Mouse (Mus musculus) left cerebral cortex, postnatal 14 days (tissue): ENCODE measurements around the gene Prokr2. TPM values are rescaled to one million over a fixed set of nuclear protein-coding genes. Genes with fewer than 3 reads are reported as not detected.

Source experiments
- DNase-seq, 2 experiments: peaks; one replicate each; pipeline ENCODE4 v3.0.0; 2021 to 2022; ENCODE audit warnings: low spot score in 2 of 2, mixed read lengths in 1 of 2
- intact Hi-C: fragments of 180-260 bp; cut with DNase I; formaldehyde crosslinking; loops from one replicate; pipeline ENCODE4 v1.15.1; 2025
- long read RNA-seq, 2 experiments: library from polyadenylated mRNA; stranded (forward); transcript quantifications; one replicate each; pipeline ENCODE4 v2.0.0; 2021
- total RNA-seq, 2 experiments: library from RNA; stranded (reverse); gene quantifications; 2 replicates each; pipeline ENCODE4 v1.2.3; 2021

The Prokr2 gene
- 1 to 10 TPM; 3.4 to 4.2 TPM for total RNA-seq
- long read RNA-seq, experiment 1, partial matches to known transcripts = 0 of 1 reads
- long read RNA-seq, experiment 1, other reads (novel, unspliced or antisense) = 1 of 1 reads
- long read RNA-seq, experiment 2, full-length matches to known transcripts = 2 of 2 reads
- long read RNA-seq, experiment 2, partial matches to known transcripts = 0 of 2 reads
- long read RNA-seq, experiment 2, other reads (novel, unspliced or antisense) = 0 of 2 reads

DNA sequence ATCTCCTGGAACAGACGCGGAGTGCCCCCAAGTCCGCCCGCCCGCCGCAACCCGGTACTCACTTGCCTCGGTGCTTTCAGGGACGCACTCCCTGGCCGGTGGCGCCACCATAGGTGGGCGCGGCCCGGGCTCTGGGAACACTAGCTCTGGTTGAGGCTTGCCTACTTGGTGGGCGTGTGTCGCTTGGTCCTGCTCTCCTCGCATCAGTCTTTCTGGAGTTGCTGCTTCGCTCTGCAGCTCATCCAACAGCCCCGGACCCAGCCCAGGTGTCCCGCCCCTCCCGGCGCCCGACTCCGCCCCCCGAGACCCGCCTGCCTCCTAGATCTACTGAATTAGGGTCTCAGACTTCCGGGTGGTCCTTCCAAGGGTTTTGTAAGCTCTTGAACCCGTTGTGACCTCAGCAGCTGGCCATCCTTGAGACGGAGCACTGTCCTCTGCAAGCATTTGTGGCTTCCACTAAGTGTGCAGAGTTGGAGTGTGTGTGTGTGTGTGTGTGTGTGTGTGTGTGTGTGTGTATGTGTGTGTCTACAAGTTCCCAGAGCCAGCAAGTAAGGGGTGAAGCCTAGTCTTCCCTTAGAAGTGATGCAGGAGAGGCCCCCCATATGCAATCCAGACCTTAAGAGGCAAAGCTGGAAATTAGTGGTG, at the start of gene Prokr2:
TSS of gene Prokr2 (minus strand) at position 254 of the 645 bp plus-strand sequence.
- intact Hi-C loops = loop anchor here (5.0 kb wide), 1 partner anchor 102 kb away; no protein-coding TSS in a partner anchor
- DNase-seq = no peak

DNA sequence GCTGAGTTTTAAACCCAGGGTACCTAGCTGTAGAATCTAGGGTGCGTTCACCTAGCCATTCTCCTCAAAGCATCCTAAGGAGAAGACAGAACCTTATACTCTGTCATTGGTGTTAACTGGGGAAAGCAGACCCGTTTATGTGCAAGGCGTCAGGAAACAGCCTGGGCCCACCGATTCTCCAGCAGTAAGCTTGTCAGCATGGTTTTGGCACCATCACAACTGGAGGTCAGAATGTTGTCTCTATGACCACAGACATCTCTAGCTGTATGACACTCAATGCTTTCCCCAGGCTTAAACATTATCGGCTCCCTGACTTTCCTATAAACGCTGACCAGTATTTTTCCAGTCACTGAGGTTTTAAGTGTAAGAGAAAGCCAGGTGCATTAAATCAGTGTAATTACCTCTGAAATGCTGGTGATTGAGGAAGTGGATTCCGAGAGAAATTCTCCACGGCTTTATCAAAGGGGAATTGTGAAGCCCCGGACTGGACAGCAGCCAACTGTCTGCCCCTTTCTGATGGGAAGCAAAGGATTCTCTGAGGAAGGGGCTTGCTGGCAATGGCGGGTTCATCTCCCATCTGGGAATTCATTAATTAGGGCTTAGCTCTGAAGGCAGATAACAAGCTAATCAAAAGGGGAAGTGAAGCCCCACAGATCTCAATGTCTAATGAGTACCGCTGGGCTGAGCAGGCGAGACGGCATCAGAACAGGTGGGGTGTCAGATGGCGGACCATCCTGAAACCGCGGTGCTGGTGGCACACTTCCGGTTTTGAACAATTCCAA, 42.1 kb upstream of the Prokr2 start:
- intact Hi-C loops = no loop called here
- DNase-seq = no peak

DNA sequence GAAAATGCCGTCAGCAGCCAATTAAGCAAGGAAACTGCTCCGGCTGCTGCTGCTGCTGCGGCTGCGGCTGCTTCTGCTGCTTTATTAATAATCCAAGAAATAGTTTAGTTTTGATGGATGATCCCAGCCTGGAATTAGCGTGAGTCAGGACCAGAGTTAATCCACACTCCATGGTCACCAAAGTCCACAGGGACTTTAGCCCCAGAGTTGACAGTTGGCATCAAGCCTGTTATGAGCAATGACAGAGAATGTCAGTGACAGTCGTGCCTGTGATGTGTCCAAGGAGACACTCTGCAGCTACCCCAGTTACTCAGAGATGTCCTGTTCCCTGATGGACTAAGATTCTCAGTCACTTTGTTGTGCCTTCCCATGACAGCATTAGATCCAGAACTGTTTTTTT, 40.3 kb upstream of the Prokr2 start:
- intact Hi-C loops = no loop called here
- DNase-seq = no peak

DNA sequence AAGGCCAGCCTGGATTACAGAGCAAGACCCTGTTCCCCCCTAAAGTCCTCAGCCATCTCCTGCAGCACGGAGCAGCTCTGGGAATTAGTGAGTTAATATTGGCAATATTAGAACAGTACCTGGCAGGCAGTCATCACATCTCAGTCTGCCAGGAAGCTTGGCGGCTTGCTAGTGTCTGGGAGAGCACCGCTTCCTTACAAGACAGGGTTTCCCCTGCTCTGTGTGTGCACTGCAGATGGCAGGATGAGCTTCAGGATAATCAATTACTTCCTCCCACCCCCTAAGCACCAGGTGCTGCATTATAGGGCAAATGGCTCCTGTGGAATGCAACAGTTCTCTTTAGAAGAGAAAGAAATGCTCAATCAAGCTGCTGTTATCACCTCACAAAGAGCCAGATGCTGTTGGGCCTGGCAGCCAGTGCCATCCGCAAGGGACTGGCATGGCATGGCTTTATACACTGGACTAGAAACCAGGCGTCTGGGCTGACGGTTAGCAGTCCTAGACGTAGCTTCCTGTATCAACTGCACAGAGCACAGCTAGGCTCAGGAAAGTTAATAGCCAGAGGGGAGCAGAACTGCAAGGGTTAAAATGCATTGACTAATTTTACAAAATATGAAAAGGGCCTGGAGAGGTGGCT, 38.3 kb upstream of the Prokr2 start:
- intact Hi-C loops = no loop called here
- no peak for DNase-seq

DNA sequence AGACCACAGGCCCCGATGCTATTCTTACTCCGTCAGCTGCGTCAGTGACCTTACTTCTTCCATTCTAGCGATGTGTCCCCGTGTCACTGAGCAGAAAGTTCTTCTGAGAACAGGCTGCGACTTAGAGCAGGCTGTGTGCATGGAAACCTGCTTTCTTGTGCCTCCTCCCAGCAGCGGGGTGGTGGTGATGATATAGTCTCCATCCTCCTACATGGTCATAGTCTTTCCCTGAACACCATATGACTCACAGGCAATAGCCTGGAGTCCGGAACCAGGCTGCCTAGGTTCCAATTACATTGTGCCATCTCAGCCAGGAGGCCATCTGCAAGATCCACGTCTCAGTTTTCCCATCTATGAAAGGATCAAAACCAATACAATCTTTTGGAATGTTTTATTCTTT, 37.6 kb upstream of the Prokr2 start:
- intact Hi-C loops = no loop called here
- no peak for DNase-seq

DNA sequence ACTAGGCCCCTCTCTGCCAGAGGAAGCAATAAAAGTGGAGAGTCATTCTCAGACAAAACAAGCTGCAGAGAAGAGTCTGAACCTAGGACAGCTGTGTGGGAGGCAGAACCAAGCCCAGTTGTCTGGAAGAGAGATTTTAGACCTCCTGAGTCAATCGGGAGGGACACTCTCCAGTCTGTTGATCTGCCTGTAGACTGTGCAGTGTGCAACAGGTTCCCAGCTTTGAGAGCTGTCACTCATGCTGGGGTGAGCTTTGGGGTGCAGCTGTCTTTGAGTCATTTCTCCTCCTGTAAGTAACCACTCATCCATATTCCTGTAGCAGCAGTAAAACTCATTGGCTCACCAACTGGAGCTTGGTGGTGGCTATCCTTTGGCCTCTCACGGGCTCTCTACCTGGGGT, 33.2 kb upstream of the Prokr2 start:
- intact Hi-C loops = no loop called here
- no peak for DNase-seq

DNA sequence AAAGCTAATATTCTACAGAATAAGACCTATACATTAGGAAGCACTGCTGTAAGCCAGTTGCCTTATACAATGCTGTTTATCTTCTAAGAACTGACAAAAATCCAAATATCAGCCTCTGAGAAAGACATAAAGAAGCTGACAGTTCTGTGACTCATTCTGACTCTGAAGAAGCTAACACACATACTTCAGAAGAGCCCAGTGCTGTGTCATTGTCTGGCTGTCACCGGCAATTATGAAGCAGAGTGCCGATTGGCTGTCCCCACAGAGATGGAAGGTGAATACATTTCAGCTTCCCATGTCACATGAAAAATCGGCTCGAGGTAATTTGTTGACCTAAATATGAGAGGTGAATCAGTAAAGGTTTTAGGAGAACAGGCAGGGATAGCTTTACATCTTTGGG, 24.9 kb upstream of the Prokr2 start:
- intact Hi-C loops = no loop called here
- no peak for DNase-seq

DNA sequence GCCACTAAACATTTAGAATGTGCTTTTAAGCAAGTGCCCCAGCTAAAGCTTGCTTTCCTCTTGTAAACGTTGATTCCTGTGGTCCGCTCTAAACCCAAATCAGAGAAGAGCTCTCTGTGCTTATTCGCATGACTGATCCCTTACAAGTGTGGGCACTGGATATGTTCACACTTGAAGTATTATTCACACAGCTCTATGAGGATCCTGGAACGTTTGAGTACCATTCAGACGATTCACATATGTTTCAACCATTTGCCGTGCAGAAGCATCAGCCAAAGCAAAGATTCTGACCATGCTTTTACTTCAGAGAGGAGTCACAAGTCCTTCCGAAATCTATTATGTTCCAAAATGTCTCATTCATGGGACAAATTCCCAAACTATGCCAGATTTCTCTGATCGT, 12.9 kb upstream of the Prokr2 start:
- no peak for DNase-seq
- intact Hi-C loops = no loop called here

DNA sequence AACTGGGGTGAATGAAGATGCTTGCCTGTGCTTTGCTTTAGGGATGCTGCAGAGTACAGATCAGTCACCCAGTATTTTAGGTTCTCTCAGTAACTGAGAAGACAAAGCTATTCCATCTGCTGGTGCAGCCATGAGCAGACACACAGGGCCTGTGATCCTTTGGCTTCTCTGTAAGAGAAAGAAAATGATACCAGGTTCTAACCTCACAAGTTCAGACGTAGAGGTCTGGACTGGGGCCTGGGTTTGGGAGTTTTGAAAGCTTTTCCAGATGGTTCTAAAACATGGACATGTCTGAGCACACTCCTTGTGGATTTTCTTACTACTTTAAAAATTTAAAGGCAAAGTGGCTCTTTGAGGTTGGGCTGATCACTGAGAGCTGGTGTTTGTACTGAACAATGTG, 10.5 kb upstream of the Prokr2 start:
- no peak for DNase-seq
- intact Hi-C loops = no loop called here

DNA sequence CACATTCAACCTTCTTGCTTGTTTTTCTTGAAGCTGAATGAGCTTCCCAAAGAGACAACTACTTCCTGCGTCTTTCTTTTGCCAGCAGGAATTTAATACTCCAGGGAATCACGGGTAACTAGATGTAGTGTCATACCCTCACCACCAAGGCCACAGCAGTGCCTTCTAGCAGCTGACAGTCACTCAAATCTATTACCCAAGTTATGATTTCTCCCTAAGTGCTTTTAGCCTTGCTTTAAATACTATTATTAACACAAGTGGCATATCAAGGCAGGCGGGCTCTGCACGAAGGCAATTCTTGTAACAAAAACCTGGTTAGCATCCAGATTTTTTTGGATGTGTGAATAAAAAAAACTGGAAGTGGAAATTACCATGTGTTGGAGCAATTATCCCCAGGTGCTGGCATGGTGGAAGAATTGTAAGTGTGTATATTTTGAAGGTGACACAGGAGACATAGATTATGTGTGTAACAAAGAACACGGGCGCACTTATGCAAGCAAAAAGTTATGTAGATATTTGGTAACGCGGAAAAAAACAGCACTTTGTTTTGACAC, 5.4 kb upstream of the Prokr2 start:
- intact Hi-C loops = no loop called here
- DNase-seq = no peak

DNA sequence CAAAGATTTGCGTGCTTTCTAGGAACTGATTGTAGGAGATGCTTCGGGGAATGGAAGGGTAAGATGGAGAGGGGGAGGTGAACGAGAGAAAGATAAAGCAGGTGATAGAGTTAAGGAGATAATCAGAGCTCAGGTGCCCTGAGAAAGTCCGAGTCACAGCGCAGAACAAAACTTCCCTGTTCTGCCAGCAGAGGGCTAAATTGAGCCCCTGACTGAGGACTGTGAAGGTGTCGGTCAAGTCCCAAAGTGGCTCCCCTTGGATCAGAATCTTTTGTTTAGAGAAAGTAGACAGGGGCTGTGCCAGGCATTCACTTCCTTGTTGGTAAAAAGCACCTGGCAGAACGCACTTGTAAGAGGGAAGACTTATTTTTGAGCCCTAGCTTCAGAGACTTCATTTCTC, 4.3 kb upstream of the Prokr2 start:
- intact Hi-C loops = loop anchor here (5.0 kb wide), 1 partner anchor 98 kb away; no protein-coding TSS in a partner anchor
- DNase-seq = peak in 1 of 2 experiments; percentile 31

DNA sequence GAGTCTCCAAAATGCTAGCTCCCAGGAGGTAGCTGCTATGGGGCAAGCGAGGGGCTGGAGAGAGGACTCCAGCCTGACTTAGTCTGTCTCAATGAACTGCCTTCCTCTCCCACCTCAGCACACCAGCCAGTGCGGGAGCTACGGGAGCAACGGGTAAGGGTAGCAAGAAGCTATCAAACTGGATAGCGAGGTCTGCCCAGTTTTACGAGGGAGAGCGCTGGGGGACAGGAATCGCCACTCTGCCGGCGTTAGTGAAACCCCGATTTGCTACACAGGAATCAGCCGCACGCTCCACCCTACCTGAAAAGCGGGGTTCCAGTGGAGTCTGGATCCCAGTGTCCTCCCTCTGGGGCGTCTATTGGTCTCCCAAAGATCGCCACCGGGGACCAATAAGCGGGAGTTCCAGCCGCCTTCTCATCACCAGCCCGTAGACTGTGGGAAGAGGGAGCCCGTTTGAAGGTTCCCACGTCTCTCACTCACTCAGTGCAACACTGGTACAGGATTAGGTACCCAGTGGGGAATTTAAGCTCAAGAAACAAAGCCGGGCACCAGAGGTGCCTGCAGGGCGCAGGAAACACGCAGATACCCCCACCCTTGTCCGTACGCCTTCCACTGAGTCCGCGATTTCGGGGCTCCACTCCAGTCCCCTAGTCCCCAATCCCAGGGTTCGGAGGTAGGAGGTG, 595 bp downstream of the Prokr2 start:
- intact Hi-C loops = loop anchor here (5.0 kb wide), 1 partner anchor 103 kb away; no protein-coding TSS in a partner anchor

DNA sequence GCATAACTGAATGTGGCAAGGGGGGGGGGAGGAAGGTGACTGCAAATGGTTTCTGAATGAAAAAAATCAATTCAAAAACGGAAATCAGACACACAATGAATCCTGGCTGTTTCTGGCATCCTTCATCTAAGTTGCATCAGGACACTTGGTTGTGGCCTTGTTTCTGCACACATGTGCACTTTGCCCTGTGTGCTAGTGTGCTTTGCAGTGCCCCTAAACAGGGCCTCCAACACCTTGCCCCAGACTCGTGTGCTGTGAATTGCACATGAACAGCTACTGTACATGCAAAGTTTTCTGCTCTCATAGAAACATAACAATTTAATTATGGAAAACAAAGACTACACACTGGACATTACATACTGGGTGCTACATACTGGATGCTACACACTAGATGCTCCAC, 2.9 kb downstream of the Prokr2 start:
- no peak for DNase-seq
- intact Hi-C loops = no loop called here

More for the DNA sequence above, 595 bp downstream of the Prokr2 start:
- no peak for DNase-seq

DNA sequence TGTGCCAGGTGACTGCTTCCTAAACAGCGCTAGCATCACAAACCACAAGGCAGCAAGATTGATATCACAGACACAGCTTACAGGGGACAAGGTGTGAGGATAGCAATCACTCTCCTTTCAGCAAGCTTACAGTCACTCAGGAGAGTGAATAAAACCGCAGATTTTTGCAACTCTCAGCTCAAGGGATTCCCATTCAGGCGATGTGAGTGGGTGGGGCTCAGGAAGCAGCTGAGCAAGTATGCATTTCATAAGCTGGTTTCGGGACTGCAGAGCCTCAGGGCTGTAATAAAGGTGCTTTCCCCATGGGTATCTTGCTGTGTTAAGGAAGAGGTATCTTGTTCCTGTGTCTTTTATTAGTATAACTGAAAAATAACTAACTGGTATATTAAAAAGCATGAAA, 5.6 kb downstream of the Prokr2 start:
- peak; percentile 26 to 45 for DNase-seq
- intact Hi-C loops = no loop called here

DNA sequence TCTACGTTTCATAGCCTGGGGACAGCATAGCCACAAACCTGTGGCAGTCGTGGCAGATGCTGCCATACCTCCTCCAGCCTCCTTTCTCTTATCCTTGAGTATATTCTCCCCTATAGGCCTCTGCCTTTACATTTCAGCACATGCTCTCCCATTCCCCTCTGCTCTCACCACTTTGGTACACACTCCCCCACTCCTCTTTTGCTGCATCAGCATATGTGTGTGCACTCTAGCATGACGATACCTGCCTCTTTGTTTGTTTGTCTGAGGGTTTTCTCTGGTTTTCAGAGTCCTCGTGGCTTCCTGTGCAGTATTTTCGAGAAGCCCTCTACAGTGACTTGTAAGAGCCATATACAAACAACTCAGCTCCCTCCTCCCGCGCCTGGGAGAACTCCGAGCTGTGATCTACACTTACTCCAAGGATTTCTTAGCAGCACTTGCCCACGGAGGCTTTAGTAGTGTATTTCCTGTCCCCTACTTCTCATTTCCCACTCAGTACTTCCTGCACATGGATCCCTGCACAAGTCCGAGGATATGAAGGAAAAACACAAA, 6.6 kb downstream of the Prokr2 start:
- DNase-seq = peak in 1 of 2 experiments; percentile 19
- intact Hi-C loops = no loop called here

DNA sequence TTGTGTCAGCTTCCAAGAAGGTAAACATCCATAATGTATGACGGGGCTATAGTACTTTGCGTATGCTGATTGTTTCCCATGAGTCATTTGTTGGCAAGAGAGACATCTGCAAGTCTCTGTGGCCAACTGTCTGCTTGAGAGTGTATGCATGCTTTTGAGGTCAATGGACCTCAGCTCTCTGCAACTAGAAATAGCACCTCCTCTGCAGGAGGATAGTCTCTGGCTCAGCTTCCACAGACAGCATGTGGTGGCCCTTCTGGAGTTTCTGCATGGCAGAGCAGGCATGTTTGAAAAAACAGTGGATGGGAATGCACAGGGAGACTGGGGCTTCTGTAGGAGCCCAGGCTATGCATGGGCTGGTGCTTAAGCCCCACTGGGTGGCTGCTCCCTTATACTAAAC, 7.8 kb downstream of the Prokr2 start:
- intact Hi-C loops = no loop called here
- DNase-seq = peak in 1 of 2 experiments; percentile 28

DNA sequence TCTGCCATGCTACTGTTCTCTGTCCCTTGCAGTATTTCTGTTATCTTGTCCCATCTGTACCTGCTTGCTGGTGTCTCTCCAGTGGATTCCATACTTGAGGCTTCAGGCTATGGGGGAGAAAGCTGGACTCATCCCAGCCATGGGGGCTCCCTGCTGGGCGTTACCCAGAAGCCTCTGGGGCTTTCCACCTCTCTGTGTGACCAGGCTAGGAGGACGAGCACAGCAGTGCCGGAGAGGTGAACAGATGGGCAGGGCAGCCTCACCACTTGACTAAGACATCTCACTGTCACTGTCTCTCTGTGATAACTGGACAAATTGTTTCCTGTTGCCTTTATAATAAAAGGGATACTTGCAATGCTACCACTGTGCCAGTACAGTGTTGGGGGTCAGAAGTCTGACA, 9.5 kb downstream of the Prokr2 start:
- intact Hi-C loops = no loop called here

DNA sequence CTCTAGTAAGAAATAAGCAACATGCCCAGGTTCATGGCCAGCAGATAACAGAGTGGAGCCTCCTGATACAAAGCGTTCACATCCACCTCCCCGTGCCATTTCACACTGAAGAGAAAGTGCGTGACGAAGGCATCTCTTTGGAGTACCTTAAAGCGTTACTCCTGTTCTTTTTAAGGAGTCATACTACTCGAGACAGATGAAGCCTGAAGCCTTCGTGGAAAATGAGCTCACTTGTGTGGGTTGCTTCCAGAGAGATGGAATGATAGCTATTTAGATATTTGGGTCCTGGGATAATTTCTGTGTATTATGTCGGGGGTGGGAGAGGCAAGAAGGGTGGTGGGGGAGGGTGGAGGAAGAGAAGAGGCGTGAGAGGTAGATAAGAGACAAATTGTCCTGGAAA, 10.1 kb downstream of the Prokr2 start:
- no peak for DNase-seq
- intact Hi-C loops = no loop called here

More for the DNA sequence above, 9.5 kb downstream of the Prokr2 start:
- DNase-seq = no peak

DNA sequence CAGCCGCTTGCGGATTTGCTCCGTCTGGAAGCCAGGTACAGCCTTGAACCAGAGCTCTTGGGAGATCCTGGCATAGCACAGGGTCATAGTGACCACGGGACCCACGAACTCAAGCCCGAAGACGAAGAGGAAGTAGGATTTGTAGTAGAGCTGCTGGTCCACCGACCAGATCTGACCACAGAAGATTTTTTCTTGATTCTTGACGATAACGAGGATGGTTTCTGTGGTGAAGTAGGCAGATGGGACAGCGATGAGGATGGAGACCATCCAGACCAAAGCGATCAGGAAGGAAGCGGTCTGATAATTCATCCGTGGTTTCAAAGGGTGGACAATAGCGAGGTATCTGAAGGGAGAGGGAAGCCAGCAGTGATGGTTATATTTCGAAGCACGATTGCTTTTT, 11.5 kb downstream of the Prokr2 start:
- DNase-seq = no peak
- intact Hi-C loops = no loop called here
